Mouse (Mus musculus) spleen, adult 2 months (tissue): Measurements from ENCODE around the gene Hnrnpdl.

ENCODE experiments used
- CTCF ChIP-seq: fragments of 200-500 bp; IDR thresholded peaks from 2 replicates; pipeline ENCODE4 v1.5.1; 2011; ENCODE audit warnings: mild to moderate bottlenecking, inconsistent platforms; ENCODE audit not compliant: insufficient read depth, insufficient read length, insufficient replicate concordance; ENCODE audit errors: extremely low read depth
- POLR2A ChIP-seq: fragments of 200-500 bp; IDR thresholded peaks from 2 replicates; pipeline ENCODE4 v1.6.1; 2011; ENCODE audit warnings: low read depth, low read length, inconsistent platforms

DNA sequence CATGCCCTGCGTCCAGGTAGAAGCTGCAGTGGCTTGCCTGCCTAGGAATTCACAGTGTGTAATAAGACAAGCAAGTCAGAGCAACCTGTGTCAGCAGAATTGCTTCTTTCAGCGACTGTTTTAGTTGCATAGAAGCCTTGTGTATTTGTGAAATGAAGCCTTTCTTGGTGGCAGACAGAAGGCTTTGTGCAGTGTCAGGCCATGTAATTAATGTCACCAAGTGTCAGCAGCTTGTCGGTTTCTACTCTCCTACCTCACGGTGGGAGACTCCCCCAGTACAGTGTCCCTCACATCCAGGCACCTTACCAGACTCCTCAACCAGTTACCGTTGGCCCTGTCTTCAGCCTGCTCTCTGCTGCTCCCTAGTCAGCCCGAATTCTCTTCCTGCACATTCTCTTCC, 19.9 kb upstream of the Hnrnpdl start:
- no peak for TF ChIP-seq CTCF
- no peak for TF ChIP-seq POLR2A
